Mouse (Mus musculus) layer of hippocampus, adult 9-10 months (tissue): ENCODE measurements around the gene C1d.
"Not testable (repeated sequence)": the region's sequence is repeated elsewhere in the genome, so short reads cannot be mapped to it uniquely, and the experiment has no call there.

Experiments used
- DNase-seq: peaks from one replicate; pipeline ENCODE4 v3.0.0; 2022; ENCODE audit warnings: low spot score

C1d gene

GRCm38 (mm10) chr11:17257443-17257842 lies at the start of gene C1d:
Gene C1d, plus strand, starts transcription at chr11:17257579.
- peak; percentile 92 for DNase-seq

- DNase-seq = peak; percentile 93
These were observed 45.9 kb upstream of the C1d start, which contains the start of gene Pno1 for GRCm38 (mm10) chr11:17211258-17212140. Gene Pno1, minus strand, starts transcription at chr11:17211568.

- DNase-seq = no peak
These were observed 45.3 kb upstream of the C1d start for GRCm38 (mm10) chr11:17212141-17212495.

- no peak for DNase-seq
These were observed 44.4 kb upstream of the C1d start for GRCm38 (mm10) chr11:17212903-17213509.

- no peak for DNase-seq
These were observed 41.9 kb upstream of the C1d start for GRCm38 (mm10) chr11:17215475-17215874.

GRCm38 (mm10) chr11:17221126-17221525 lies 36.3 kb upstream of the C1d start:
- DNase-seq = no peak

GRCm38 (mm10) chr11:17232792-17233191 lies 24.6 kb upstream of the C1d start:
- DNase-seq = no peak

- DNase-seq = no peak
These were observed 20.8 kb upstream of the C1d start for GRCm38 (mm10) chr11:17236449-17237037.

- not testable (repeated sequence) for DNase-seq
These were observed 18.8 kb upstream of the C1d start for GRCm38 (mm10) chr11:17238598-17238997.

- no peak for DNase-seq
These were observed 8.7 kb upstream of the C1d start for GRCm38 (mm10) chr11:17248715-17249114.

GRCm38 (mm10) chr11:17256813-17257365 lies 490 bp upstream of the C1d start:
- DNase-seq = no peak

- DNase-seq = peak; percentile 5
These were observed 482 bp downstream of the C1d start for GRCm38 (mm10) chr11:17257861-17258260.

- no peak for DNase-seq
These were observed 9.8 kb downstream of the C1d start for GRCm38 (mm10) chr11:17267176-17267575.

- DNase-seq = no peak
These were observed 11.4 kb downstream of the C1d start for GRCm38 (mm10) chr11:17268801-17269200.

- peak; percentile 6 for DNase-seq
These were observed 22.6 kb downstream of the C1d start for GRCm38 (mm10) chr11:17279959-17280358.

- no peak for DNase-seq
These were observed 26.7 kb downstream of the C1d start for GRCm38 (mm10) chr11:17284055-17284454.

GRCm38 (mm10) chr11:17288884-17289283 lies 31.5 kb downstream of the C1d start:
- no peak for DNase-seq

- no peak for DNase-seq
These were observed 48.9 kb downstream of the C1d start for GRCm38 (mm10) chr11:17306007-17306891.

- DNase-seq = no peak
These were observed 50.1 kb downstream of the C1d start for GRCm38 (mm10) chr11:17307457-17307856.
